Mouse (Mus musculus) ES-E14 (cell line): ENCODE results near the gene Yipf2. TPM values are rescaled to one million over a fixed set of nuclear protein-coding genes. Genes with fewer than 3 reads are reported as not detected.
A peak's percentile ranks its signal among the peaks of the same experiment; 100 is the strongest.
"Not testable (repeated sequence)": the region's sequence is repeated elsewhere in the genome, so short reads cannot be mapped to it uniquely, and the experiment has no call there.

Experiments used
- DNase-seq: peaks from one replicate; pipeline ENCODE4 v3.0.0-alpha.2; 2013; ENCODE audit warnings: low read depth, low spot score
- H3K27ac ChIP-seq: 2 replicates; pipeline ENCODE4 v1.5.1; 2012; ENCODE audit warnings: low read depth, mild to moderate bottlenecking, low read length, moderate library complexity, mixed read lengths; ENCODE audit not compliant: poor library complexity, insufficient read depth, severe bottlenecking
- H3K36me3 ChIP-seq: 2 replicates; pipeline ENCODE4 v1.6.1; 2012; ENCODE audit warnings: mild to moderate bottlenecking, low read length, moderate library complexity, mixed read lengths; ENCODE audit not compliant: control insufficient read depth, poor library complexity, insufficient read depth, severe bottlenecking
- H3K4me1 ChIP-seq, 2 experiments: fragments of 150-350 bp in 1 of 2; sonication (generic) in 1 of 2; 2 replicates each; pipeline ENCODE4 v1.6.1; 2012; ENCODE audit warnings: low read length in 2 of 2, mild to moderate bottlenecking in 1 of 2, mixed read lengths in 1 of 2; ENCODE audit not compliant: control insufficient read depth in 2 of 2, insufficient read depth in 2 of 2, poor library complexity in 1 of 2
- H3K4me3 ChIP-seq, 2 experiments: fragments of 150-350 bp in 1 of 2; sonication (generic) in 1 of 2; 2 replicates each; pipeline ENCODE4 v1.5.1; 2012; ENCODE audit warnings: low read length in 2 of 2, low read depth in 1 of 2, mild to moderate bottlenecking in 1 of 2, mixed read lengths in 1 of 2; ENCODE audit not compliant: insufficient read depth in 1 of 2, poor library complexity in 1 of 2, severe bottlenecking in 1 of 2
- H3K9ac ChIP-seq: 2 replicates; pipeline ENCODE4 v1.6.1; 2012; ENCODE audit warnings: low read depth, mild to moderate bottlenecking, low read length, mixed read lengths; ENCODE audit not compliant: poor library complexity, insufficient read depth, severe bottlenecking
- H3K9me3 ChIP-seq: fragments of 150-350 bp; sonication (generic); 2 replicates; pipeline ENCODE4 v1.6.1; 2012; ENCODE audit warnings: low read depth, mild to moderate bottlenecking, low read length; ENCODE audit not compliant: control insufficient read depth, insufficient read depth
- CHD2 ChIP-seq: IDR thresholded peaks from 2 replicates; pipeline ENCODE4 v1.6.1; 2014; ENCODE audit warnings: mild to moderate bottlenecking, low read depth, low read length, inconsistent platforms
- HCFC1 ChIP-seq: IDR thresholded peaks from 2 replicates; pipeline ENCODE4 v1.6.1; 2012; ENCODE audit warnings: low read length, inconsistent platforms, borderline replicate concordance; ENCODE audit not compliant: insufficient read depth
- MAFK ChIP-seq: IDR thresholded peaks from 2 replicates; pipeline ENCODE4 v1.6.1; 2014; ENCODE audit warnings: mild to moderate bottlenecking, low read depth, low read length, inconsistent platforms; ENCODE audit not compliant: insufficient read depth
- ZC3H11A ChIP-seq: IDR thresholded peaks from 2 replicates; pipeline ENCODE4 v1.6.1; 2012; ENCODE audit warnings: low read depth, mild to moderate bottlenecking, inconsistent platforms, low read length, borderline replicate concordance
- ZNF384 ChIP-seq: IDR thresholded peaks from 2 replicates; pipeline ENCODE4 v1.6.1; 2012; ENCODE audit warnings: low read depth, low read length, inconsistent platforms
- in situ Hi-C, 2 experiments: fragments of 600-800 bp; cut with MboI; formaldehyde crosslinking; loops; one replicate each; pipeline ENCODE4 v1.15.1; 2025; ENCODE audit warnings: low sequenced_read_pairs in 2 of 2, inconsistent platforms in 1 of 2; ENCODE audit not compliant: unreplicated experiment in 2 of 2
- total RNA-seq: library from RNA; depleted of rRNA; stranded (reverse); fragments of 300-350 nt; gene quantifications from 2 replicates; pipeline ENCODE4 v1.2.3, GENCODE M21; 2012

Gene Yipf2
- total RNA-seq, 1 experiment, result 22.8 TPM

DNA sequence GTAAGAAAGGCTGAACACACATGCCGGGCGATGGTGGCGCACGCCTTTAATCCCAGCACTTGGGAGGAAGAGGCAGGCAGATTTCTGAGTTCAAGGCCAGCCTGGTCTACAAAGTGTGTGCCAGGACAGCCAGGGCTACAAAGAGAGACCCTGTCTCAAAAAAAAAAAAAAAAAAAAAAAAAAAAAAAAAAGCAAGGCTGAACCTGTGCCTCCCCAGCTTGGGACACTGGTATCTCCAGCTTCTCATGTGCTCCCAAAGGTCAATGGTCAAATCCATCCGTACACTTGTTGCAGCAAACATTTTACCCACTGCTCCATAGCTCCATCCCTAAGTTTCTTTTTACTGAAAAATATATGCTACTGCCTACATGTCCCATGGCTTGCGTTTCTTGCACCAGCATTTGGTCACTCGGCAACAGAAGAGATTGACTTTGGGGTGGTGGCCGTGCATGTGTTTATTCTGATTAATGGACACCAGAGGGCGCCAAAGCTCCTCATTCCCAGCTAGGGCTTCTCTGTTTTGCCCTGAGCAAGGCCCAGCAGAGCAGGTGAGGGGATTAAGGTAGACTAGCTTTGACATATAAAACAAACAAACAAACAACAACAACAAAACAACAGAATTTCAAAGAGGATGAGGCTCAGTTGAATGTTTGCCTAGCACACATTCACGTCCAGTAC lies 9.2 kb upstream of the Yipf2 start:
- DNase-seq, result peak; percentile 86
- H3K9ac ChIP-seq, result no peak overlapping the region
- no peaks in the 10 kb centered on the region for H3K36me3 ChIP-seq
- TF ChIP-seq CHD2 (no peak), ZNF384 (peak; percentile 79), HCFC1 (no peak), MAFK (no peak), ZC3H11A (0 out of 2 replicates have a peak, but pooled peaks have one; percentile 16)
- H3K4me3 ChIP-seq, result no peak overlapping the region
- no peak overlapping the region for H3K27ac ChIP-seq
- peaks cover 2 to 11% of the 10 kb centered on the region in 2 experiments; a peak in 2 of 4 replicates for H3K4me1 ChIP-seq
- in situ Hi-C loops, result no loop called here
- H3K9me3 ChIP-seq, result no peaks in the 10 kb centered on the region

DNA sequence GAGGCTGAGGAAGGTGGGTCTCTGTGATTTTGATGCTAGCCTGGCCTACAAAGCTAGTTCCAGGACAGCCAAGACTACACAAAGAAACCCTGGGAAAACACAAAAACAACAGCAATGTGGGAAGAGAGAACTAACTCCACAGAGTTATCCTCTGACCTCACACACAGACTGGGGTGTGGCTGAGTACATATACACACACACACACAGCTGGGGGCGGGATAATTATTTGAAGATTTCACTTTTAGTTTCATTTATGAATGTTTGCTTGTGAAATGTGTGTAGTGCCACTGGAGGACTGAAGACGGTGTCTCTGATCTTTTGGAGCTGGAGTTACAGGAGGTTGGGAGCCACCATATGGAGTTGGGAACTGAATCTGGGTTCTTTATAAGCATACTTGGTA lies 8.4 kb upstream of the Yipf2 start:
- Histone ChIP-seq H3K27ac (no peak overlapping the region), H3K9me3 (no peaks in the 10 kb centered on the region), H3K4me1 (peaks cover 1 to 11% of the 10 kb centered on the region in 2 experiments; a peak in 2 of 4 replicates), H3K4me3 (no peak overlapping the region), H3K9ac (no peak overlapping the region), H3K36me3 (no peaks in the 10 kb centered on the region)
- no peak for DNase-seq
- in situ Hi-C loops, result no loop called here
- no peak for TF ChIP-seq ZNF384

DNA sequence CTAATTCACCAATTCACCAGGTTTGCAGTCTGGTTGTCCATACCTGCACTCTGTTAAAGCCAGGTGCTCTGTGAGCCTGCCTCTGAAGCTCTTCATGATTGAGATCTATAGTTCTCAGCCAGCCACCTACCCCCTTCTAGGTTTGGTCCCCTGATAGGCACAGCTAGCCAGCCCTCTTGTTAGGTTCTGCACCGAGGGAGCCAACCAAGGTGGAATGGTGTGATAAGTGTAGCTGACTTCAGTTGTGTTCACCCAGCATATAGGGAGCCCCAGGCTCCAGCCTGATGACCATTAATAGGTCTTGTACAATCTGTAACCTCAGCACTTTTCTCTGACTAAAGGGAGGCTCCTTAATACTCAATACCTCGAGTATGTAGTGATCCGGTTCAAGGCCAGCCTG lies 7.6 kb upstream of the Yipf2 start:
- H3K27ac ChIP-seq, result no peak overlapping the region
- H3K4me3 ChIP-seq, result no peak overlapping the region
- no peaks in the 10 kb centered on the region for H3K36me3 ChIP-seq
- H3K9me3 ChIP-seq, result no peaks in the 10 kb centered on the region
- 0 out of 4 replicates have a peak, but pooled peaks cover 0 to 6% of the 10 kb centered on the region in 2 experiments for H3K4me1 ChIP-seq
- in situ Hi-C loops, result no loop called here
- DNase-seq, result no peak
- H3K9ac ChIP-seq, result no peak overlapping the region
- TF ChIP-seq MAFK (no peak), ZC3H11A (no peak), HCFC1 (no peak), ZNF384 (no peak), CHD2 (no peak)

DNA sequence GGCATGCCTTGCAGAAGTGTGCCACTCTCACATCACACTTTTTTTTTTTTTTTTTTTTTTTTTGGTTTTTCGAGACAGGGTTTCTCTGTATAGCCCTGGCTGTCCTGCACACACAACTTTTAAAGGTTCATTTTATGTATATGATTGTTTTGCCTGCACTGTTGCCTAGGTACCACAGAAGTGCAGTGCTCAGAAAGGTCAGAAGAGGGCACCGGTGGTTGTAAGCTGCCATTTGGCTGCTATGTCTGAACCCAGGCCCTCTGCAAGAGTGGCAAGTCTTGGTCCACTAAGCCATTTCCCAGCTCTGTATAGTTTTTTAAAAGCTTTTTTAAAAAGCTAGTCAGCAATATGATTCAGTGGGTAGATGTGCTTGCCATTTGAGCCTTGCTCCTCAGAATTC lies 5.6 kb upstream of the Yipf2 start:
- no peak for DNase-seq
- Histone ChIP-seq H3K4me3 (no peak overlapping the region), H3K27ac (no peak overlapping the region), H3K36me3 (no peaks in the 10 kb centered on the region), H3K4me1 (no peaks in the 10 kb centered on the region), H3K9me3 (no peaks in the 10 kb centered on the region), H3K9ac (no peak overlapping the region)
- TF ChIP-seq ZNF384 (peak; percentile 64; the same call in 1 of the 2 replicates), ZC3H11A (no peak), HCFC1 (no peak)
- in situ Hi-C loops, result no loop called here

DNA sequence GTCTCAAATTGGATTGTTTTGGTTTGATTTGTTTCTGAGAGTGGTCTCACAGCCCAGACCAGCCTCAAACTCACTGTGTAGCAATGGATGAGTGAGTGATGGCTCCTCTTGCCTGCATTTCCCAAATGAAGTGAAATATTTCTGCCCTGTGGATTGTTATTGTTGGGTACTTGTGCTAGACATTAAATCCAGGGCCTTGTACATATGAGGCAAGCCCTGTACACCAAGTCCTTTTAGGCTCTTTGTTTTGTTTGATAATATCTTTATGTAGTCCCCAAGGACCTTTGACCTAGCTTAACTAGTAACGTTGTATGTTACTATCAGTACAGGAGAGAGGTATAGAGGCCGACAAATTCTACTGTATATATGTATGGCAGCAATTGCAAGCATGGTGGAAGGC lies 2.2 kb upstream of the Yipf2 start:
- no peak overlapping the region for H3K9ac ChIP-seq

DNA sequence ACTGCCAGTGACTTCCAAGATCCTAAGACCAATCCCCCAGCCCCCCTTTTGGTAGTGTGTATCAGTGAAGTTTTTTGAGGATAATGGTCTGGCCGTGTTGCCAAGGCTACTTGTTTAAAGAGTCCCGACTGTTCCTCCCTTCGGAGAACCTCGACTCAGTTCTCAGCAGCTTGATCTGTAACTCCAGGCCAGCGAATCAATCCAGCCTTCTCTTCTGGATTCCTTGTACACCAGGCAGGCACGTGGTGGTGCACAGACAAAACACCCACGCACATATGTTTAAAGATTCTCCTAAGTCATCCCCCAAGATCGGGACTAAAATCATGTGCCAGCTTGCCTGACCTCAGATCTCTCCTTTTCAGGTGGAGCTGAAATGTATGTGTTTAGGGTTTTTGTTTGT lies 1.7 kb upstream of the Yipf2 start:
- H3K36me3 ChIP-seq, H3K4me1 ChIP-seq, H3K4me3 ChIP-seq, DNase-seq, in situ Hi-C loops, H3K9me3 ChIP-seq, H3K27ac ChIP-seq: not testable (repeated sequence)
- H3K9ac ChIP-seq, result 0 out of 2 replicates have a peak overlapping the region, but pooled peaks have one; percentile 5

More for the DNA sequence above, 2.2 kb upstream of the Yipf2 start:
- Histone ChIP-seq H3K36me3 (peaks cover 5% of the 10 kb centered on the region; the same call in 1 of the 2 replicates), H3K27ac (no peak overlapping the region), H3K4me1 (0 out of 4 replicates have a peak, but pooled peaks cover 0 to 2% of the 10 kb centered on the region in 2 experiments), H3K4me3 (no peak overlapping the region), H3K9me3 (no peaks in the 10 kb centered on the region)
- in situ Hi-C loops, result no loop called here
- no peak for TF ChIP-seq MAFK
- TF ChIP-seq ZC3H11A, result no peak
- TF ChIP-seq ZNF384, result no peak
- TF ChIP-seq HCFC1, result no peak
- TF ChIP-seq CHD2, result no peak
- no peak for DNase-seq
